Mouse (Mus musculus) adrenal gland, postnatal 14 days (tissue): ENCODE measurements around the gene Upf1. TPM values are rescaled to one million over a fixed set of nuclear protein-coding genes. Genes with fewer than 3 reads are reported as not detected.

Experiments used
- DNase-seq: peaks from one replicate; pipeline ENCODE4 v3.0.0; 2021; ENCODE audit warnings: mixed read lengths
- long read RNA-seq, 2 experiments: library from polyadenylated mRNA; stranded (forward); transcript quantifications; one replicate each; pipeline ENCODE4 v2.0.0; 2021
- total RNA-seq: library from RNA; stranded (reverse); gene quantifications from 2 replicates; pipeline ENCODE4 v1.2.3, GENCODE M21; 2021

The Upf1 gene
- 64.0 and 64.4 TPM in 2 replicates for total RNA-seq
- long read RNA-seq, experiment 1, full-length matches to known transcripts: 56 of 75 reads
- long read RNA-seq, experiment 1, partial matches to known transcripts: 13 of 75 reads
- long read RNA-seq, experiment 1, other reads (novel, unspliced or antisense): 6 of 75 reads
- long read RNA-seq, experiment 2, full-length matches to known transcripts: 53 of 83 reads
- long read RNA-seq, experiment 2, partial matches to known transcripts: 19 of 83 reads
- long read RNA-seq, experiment 2, other reads (novel, unspliced or antisense): 11 of 83 reads

DNA sequence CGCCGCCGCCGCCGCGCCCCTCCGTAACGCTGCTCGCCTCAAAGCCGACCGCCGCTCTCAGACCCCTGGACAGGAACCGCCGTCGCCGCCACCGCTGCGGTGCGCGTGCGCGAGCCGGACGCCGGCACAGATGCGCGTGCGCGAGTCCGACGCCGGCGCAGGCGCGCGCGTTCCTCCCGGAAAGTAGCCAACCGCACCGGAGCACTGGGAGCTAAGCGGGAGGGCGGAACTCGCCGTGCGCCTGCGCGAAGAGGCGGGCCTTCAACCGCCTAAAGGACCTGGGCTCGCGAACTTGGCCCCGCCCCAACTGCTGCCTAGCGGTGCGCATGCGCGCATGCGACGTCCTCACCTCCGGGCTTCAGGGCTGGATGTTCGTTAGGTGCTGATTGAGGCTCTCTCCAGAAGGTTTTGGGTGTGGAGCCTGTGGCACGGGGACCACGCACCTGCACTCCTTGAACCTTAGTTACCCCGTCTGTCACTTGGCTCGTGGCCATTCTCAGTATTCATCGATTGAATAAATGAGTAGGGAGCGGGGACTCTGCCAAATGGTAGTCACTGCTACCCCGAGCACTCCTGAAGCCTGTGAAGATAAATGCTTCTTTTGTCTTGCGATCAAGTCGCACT lies at the start of gene Upf1:
Gene Upf1, minus strand, starts transcription at position 85 of the 624 bp plus-strand sequence.
- DNase-seq: peak; percentile 100

DNA sequence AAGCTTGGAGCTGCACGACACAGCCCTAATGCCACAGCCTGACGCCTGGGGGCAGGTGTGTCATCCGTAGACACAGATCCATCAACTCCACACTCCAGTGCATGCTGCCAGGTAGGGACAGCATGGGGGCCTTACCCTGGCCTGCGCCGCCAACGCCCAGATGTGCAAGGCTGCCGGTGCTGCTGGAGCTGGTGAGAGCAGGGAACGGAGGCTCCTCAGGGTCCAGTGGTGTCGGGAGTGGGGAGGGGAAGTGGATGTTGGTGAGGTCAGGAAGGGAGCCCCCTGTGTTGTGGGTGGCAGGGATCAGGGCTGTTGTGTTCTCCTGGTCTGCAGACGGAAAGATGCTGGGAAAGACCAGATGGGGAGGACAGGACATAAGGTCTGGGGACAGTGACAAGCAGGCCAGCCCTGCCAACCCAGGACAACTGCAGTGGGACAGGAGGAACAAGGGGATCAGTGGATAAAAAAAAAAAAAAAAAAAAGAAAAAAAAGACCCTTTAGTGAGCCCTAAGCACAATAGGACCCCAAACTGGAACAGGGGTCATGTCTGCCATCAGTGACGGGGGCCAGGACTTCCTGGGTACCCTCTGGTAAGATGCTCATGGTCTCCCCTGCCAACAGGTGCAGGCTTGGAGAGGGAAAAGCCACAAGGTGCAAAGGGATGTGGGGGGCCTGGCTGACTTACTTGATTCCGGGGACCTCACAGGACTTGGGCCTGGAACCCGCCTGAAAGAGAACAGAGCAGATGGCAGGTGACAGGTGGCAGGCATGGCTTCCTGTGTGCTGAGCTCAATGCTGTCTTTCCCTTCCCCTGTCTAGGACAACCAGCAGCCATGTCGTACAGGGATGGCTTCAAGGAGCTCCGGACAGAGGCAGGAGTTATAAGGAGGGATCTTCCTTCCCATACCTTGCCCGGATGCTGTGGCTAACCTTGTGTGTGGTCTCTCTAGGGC lies 44.8 kb upstream of the Upf1 start:
- no peak for DNase-seq

DNA sequence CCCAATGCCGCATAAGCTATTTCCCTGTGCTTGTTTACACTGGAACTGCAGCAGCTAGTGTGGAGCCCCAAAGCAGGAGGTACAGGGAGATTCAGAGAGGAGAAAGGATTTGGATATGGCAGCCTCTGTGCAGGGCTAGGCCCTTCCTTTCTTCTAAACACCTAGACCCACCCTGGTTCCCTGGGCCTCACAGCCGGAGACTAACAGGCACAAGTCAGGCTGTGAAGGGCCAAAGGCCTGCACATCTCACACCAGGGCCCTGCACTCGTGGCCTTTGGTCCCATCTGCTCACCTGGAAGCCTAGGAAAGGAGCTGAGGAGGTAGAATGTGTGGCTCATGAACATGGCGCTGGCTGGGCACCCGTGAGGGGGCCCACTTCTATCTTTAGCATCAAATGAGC lies 43.1 kb upstream of the Upf1 start:
- no peak for DNase-seq

DNA sequence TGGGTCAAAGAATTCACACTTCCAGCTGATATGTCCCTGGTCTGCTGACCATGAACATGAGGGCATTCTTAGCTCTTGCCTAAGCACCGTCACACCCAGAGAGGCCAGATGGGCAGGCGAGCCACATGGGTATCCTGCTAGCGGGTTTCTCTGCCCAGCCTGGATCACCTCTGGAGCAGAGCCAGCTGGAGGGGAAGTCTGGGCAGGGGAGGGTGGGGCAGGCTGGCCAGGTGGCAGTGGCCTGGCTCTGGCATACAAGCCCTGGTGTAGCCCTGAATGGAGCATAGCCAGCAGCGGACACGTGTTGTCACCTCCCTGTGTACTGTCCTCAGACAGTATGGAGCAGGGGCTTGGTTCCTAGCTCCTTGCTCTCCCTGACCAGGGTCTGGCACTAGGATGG lies 42.6 kb upstream of the Upf1 start:
- DNase-seq: peak; percentile 75

DNA sequence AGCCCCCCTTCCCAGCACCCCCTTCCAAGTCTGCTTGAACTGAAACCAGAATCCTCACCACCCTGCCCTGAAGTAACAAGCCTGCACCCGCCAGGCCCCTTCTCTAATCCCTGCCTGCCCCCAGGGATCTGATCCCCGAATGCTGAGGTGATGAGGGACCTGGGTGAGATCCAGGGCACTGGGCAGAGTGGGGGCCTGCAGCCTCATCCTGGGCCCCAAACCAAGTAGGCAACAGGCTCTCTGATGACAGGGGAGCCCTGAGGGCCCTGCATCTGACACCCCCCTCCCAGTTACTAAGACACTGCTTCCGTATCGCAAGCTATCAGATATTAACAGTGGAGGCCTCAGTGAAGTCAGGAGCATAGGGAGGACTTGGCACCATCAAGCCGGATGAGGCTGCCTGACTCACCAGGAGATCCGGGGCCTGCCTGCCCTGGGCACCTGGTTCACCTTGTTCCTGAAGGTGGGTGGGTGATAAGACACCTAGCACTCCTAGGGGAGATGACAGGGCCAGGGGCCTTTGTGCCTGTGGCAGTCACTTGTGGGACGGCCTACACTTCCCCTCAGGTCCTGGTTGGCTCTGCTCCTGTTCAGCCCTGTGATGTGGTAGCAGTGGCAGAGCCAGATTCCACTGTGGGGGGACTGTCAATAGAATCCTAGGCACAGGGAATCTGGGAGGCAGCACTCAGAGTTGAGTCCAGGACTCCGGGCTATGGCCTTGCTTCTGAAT lies 41.4 kb upstream of the Upf1 start:
- DNase-seq: no peak

DNA sequence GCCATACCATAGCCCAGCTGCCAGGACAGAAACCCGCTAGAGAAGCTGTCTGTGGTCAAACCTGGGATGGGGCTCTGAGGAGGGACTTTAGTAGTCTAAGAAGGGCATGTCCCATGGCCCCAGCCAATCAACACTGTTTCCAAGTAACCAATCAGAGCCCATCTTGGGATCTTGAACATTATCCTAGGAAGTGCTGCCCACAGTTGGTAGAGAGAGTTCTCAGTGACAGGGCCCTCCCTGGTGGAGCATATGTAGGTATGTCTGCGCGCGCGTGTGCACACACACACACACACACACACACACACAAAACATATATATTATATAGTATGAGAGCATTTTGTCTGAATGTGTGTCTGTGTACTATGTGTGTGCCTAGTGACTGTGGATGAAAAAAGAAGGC lies 40.0 kb upstream of the Upf1 start:
- no peak for DNase-seq

DNA sequence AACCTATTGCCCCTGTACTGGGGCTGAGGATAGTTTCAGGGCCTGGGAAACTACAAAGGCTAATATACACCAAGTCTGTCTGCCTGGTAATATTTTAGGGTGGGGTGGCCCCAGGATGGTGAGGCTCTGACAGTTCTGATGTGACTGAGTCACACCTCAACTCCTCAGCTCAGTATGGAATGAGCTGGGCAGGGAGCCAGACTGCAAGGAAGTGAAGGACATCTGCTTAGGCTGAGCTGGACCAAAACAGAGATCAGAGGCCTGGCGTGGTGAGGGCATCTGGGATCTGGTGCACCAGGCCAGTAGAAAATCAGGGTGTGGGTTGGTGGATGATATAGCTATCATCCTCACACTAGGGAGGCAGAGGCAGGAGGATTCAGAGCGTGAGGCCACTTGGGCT lies 36.6 kb upstream of the Upf1 start:
- peak; percentile 63 for DNase-seq

DNA sequence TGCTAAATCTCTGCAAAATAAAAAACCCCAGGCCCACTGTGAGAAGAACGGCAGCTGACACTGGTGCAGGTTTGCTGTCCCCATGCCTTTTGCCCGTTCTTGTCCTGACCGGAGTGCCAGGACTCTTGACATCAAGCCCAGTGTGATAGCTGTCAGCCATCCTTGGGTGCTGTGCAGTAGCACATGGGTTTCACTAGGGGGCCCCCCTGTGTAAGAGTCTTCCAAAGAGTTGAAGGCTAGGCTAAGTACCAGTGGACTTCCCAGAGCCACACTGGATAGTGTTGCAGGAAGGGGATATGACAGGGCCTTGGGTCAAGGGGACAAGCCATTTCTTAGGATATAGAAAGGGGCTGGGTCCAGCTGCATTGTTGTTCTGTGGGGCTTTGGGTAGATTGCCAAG lies 30.2 kb upstream of the Upf1 start:
- peak; percentile 87 for DNase-seq

DNA sequence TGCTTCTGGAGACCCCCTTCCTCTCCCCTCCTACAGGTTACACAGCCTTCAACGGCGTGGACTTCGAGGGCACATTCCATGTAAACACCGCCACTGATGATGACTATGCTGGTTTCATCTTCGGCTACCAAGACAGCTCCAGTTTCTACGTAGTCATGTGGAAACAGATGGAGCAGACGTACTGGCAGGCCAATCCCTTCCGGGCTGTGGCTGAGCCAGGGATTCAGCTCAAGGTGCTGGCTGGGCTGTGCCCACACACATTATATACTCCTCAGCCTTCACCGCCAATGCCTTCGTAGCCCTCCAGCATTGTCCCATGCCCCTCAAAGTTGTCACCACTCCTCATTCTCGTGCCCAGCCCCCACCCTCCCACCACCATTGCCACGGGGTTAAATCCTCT lies 27.0 kb upstream of the Upf1 start:
- no peak for DNase-seq

DNA sequence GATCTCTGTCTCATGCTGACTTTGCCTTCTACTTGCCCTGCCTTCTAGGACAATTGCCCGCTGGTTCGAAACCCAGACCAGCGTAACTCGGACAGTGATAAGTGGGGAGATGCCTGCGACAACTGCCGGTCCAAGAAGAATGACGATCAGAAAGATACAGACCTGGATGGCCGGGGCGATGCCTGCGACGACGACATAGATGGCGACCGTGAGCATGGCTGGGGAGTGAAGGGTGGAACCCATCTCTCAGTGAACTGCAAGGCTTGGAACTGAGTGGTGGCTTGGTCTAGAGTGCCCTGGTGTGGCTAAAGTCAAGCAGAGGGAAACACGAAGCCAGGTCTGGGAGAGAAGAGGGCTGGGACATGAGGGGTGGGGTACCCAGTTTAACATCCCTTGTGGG lies 24.0 kb upstream of the Upf1 start:
- no peak for DNase-seq

DNA sequence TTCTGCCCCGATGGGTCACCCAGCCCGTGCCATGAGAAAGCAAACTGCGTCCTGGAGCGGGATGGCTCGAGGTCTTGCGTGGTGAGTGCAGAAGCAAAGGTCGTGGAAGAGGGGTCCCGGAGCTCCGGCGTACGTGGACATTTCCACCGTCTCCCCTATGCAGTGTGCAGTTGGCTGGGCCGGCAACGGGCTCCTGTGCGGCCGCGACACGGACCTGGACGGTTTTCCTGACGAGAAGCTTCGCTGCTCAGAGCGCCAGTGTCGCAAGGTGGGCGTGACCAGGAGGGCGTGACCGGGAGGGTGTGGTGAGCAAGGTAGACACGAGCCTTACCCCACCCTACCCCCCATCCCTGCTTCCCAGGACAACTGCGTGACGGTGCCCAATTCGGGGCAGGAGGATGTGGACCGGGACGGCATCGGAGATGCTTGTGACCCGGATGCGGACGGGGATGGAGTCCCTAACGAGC lies 23.2 kb upstream of the Upf1 start:
- peak; percentile 48 for DNase-seq

DNA sequence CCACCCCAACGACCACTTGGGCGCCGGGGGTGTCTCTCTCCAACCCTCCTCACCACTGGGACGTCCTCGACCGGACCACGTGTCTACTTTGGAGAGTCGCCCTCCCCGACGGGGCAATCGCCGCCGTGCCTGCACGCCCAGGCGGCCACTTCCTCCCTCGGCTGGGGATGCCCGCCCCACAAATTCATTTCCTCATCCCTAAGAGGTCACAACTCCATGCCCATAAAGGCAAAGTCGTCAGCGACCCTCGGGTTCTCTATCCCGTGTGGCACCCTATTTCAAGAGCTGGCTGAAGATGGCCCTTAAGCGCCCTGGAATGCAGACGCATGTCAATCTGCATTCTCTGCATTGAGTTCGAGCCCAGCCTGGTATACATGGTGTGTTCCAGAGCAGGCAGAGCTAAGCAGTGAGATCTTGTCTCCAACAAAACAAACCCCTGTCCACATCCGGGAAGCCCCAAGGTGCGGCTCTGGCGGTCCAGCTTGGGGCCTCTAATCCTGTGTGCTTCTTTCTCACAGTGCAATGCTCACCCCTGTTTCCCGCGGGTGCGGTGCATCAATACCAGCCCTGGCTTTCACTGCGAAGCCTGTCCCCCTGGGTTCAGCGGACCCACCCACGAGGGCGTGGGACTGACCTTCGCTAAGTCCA lies 22.3 kb upstream of the Upf1 start:
- no peak for DNase-seq

DNA sequence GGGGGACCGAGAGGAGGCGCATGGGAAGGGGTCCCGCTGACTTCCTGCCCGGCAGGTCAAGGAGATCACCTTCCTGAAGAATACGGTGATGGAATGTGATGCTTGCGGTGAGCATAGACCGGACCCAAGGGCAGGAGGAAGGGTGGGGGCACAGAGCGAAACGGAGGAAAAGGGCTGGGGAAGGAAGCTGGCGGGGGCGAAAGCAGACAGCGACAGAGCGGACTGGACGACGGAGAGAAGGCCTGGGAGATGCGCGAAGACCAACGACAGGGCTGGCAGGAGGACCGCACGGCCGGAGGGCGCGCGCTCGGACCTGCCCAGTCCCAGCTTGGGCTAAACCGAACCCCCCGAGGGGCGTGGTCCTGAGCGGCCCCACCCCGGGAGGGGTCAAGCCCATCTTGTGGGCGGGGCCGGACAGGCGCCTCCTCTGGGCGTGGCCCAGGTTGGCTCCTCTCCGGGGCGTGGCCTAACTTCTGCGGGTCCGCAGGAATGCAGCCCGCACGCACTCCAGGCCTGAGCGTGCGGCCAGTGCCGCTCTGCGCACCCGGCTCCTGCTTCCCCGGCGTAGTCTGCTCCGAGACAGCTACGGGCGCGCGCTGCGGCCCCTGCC lies 21.3 kb upstream of the Upf1 start:
- DNase-seq: peak; percentile 90

DNA sequence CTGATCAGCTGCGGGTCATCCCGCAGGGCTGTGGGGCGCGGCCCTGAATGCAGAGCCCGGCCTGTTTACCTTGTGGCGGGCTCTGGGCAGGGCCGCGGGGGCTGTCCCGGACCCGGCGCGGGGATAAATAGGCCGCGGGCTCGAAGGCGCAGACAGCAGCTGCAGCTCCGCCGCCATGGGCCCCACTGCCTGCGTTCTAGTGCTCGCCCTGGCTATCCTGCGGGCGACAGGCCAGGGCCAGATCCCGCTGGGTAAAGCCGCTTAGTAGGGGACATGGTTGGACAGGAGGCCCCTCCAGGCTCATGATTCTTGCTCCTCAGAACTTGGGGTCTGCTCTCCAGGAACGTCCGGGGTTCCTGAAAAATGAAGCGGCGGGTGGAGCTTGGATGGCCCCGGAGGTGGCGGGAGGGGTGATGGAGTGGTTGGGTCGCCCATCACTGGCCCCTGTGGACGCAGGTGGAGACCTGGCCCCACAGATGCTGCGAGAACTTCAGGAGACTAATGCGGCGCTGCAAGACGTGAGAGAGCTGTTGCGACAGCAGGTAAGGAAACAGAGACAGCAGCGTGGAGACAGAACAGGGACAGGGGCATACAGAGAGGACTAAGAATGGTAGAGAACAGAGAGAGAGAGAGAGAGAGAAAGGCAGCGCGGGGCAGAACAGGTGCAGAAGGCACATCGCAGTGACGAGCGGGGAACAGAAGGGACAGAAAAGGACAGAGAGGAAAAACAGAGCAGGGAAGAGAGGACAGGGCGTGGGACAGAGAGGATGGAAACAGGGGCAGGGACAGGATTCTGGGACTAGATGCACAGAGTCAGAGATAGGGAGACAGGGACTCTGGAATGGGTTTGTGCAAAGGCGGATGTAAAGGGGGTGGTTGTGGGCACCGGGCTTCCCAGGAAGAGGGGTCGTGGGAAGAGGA lies 20.6 kb upstream of the Upf1 start, which contains the start of gene Comp:
Gene Comp, plus strand, starts transcription at position 162 of the 921 bp plus-strand sequence.
- no peak for DNase-seq

DNA sequence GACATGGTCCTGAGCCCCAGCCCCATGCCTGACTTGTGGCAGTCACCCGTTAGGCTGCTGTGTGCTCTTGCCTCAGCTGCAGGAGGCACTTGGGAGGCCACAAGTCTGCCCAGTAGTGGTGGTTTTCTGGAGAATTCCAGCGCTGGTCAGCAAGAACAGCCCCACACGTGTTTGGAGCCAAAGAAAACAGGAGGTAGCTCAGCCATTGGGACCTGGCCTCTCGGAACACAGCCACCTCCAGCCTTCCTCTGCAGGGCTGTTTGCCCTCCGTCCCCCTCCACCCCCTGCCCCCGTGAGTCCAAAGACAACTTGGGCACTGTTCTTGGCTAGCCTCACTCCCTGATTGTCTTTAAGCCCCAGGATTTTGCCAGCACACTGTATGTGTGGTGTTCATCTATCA lies 18.9 kb upstream of the Upf1 start:
- no peak for DNase-seq

DNA sequence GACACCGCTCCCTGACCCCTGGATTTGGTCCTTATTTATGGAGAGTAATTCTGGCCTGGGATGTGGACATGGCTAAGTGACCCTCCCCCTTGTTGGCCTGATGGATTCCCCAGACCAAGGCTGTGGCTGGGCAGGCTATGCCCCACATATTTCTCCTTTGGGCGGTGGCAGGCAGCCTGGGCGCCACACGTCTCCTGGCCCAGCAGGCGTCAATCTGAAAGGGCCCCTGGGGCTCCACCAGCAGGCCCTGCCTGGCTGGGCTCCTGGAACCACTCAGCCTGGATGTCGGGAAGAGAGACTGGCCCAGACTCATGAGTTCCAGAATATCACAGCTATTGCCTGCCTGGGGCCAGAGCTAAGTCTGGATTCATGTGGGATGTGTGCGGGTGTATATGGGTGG lies 17.4 kb upstream of the Upf1 start:
- no peak for DNase-seq

DNA sequence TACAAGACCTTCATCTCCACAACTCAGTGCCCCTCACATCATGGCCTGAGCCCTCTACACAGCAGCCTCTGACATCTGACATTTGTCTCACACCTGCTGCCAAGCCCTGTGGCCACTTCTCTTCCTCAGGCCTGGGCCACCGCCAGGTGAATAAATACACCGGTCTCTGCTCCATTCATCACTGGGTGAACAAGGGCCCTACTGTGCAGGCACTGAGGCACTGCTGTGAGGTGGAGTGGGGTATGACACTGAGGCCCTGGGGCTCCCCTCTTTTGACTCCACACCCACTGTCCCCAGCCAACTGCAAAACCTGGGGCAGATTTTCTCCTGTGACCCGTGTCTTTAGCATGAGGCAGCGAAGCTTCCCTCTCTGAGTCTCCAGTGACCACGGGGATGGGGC lies 13.5 kb upstream of the Upf1 start:
- no peak for DNase-seq

DNA sequence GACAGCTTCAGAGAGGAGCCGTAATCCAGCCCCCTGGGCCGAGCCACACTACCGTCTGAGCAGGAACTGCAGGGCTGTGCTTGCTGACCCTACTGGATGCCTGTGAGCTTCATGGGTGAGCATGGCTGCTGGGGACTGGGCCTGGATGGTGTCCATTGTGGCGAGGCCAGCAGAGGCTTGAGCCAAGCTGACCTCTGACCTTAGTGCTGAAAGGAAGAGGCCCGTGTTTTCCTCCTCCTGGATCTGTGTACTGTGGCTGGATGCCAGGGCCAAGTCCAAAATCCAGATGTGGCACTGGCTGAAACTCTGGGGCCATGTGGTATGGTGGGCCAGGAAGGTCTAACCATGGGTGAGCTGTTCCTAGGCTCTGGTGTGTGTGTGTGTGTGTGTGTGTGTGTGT lies 11.0 kb upstream of the Upf1 start:
- peak; percentile 62 for DNase-seq

DNA sequence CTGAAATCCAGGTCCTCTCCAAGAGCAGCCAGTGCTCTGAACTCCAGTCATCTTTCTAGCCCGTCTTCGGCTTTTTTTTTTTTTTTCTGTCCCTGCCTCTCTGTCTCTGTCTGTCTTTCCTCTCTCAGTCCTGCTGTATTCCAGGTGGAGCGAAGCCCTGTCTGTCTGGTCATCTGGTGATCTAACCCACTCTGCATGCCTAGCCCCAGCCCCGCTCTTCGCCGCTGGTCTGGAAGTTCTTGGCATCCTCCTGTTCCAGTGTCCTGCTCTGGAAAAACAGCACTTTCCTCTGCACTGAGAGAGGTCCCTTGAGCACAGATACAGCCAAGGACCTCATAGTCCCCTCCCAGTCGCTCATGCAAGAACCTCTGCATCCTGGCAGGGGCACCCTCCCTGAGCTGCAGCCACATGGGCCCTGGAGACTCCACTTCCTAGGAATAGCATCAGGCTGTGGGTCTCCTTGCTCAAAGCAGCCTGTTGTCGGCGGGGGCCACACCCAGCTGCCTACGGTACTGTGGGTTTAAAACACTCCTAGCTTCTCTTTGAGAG lies 8.5 kb upstream of the Upf1 start:
- no peak for DNase-seq

DNA sequence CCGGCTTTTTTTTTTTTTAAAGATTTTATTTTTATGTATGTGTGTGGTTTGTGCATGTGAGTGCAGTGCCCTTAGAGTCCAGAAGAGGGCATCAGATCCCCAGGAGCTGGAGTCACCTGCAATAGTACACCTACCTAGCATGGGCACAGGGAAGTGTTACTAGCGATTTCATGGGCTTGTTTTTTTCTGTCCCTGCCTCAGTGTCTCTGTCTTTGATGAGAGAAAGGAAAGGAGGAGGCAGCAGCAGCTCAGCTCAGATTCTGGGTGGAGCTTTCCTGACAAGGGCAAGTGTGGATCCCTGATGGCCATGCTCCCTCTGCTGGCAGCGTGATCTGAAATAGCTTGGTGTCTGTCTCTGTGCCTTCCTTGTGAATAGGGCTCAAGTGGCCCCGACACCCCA lies 7.7 kb upstream of the Upf1 start:
- peak; percentile 59 for DNase-seq
